Mouse (Mus musculus) hematopoietic multipotent progenitor cell, adult 10-12 weeks (in vitro differentiated cells): ENCODE measurements around the gene Tyrp1. TPM values are rescaled to one million over a fixed set of nuclear protein-coding genes. Genes with fewer than 3 reads are reported as not detected.

Source experiments
- polyA plus RNA-seq: library from polyadenylated mRNA; stranded (reverse); fragments of >175 nt; gene quantifications from 2 replicates; pipeline ENCODE4 v1.2.3, GENCODE M21; 2012; ENCODE audit warnings: low replicate concordance

Gene Tyrp1
- polyA plus RNA-seq = not detected in 2 replicates

DNA sequence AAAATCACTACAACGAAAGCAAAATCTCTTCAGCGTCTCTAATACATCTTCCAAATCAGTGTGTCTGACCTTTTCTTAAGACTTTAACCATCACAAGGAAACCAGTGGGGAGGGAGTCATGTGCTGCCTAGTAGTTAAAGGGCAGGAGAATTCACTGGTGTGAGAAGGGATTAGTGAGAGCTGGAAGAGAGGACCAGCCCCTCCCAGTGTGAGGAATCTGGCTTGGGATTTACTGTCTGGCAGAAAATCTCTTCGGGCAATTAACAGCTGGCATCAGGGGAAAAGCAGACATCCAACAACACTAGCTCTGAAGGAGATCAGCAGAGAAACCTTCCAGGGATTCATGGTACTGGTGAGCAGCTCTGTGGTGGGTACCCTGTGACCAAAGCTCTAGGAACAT, at the start of gene Tyrp1:
Tyrp1 (plus strand) TSS at position 74 of the 400 bp plus-strand sequence.

Other genes with a start within 250 kb of the Tyrp1 start
- gene Lurap1l, start 76.5 kb downstream of the Tyrp1 start, polyA plus RNA-seq = 0.09 and 0.12 TPM in 2 replicates